Mouse (Mus musculus) layer of hippocampus, adult 11-12 months (tissue): Measurements from ENCODE around the gene Pacsin1.
"Not testable (repeated sequence)": the region's sequence is repeated elsewhere in the genome, so short reads cannot be mapped to it uniquely, and the experiment has no call there.

Experiments
- DNase-seq: peaks from one replicate; pipeline ENCODE4 v3.0.0; 2022; ENCODE audit warnings: low spot score

Gene Pacsin1

DNA sequence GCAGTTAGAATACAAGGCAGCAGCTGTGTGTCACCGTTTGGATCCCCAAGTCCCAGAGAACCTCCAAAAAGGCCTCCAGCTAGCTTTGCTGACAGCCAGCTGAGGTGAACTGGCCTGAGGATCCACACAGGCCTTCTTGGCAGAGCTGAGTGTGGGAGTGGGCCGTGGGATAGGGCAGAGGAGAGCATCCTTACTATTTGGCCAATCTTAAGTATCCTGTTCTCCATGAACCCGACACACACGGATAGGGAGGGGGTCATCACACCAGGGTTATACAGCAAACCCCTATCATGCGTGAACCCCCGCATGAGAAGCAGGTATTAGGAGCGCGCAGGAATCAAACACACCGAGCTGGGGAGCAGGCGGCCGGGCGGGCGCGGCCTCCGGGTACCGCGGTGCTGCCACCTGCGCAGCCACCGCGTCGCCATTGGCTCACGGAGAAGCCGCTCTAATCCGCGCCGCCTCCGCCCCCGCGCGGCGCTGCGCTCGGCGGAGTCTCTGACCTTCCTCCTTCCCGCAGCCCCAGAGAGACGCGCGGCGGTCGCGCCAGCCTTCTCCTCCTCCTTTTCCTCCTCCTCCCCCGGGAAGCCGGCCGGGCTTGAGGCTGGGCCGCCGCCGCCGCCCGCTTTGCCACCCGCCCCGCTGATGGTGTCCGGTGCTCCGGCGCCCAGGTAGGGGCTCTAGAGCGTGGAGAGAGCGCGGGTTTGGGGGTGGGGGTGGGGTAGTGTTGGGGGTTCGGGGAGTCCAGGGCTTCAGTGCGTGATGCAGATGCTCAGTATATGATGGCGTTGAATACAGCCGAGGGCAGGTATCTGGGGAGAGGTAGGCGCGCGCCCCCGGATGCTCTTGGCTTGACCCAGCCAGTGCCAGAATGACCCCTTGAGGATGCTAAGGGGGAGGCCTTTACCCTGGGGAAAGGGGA, at the start of gene Pacsin1:
TSS of gene Pacsin1 (plus strand) at position 421 of the 922 bp plus-strand sequence.
- peak; percentile 77 for DNase-seq

DNA sequence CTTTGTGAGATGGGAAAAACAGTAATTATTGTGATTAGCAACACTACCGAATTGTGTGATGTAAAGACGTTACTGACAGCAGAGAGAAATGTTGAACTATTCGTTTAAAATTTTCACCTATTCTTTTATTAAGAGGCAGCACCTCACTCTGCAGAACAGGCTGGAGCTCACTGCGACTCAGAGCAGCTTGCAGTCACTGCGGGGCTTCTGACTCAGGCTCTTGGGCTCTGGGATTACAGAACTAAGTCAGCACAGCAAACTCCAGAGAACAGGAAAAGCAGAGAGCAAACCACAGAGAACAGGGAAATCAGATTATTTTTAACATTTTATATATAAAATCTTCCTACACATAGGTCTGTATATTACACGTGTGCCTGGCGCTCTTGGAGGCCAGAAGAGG, 45.7 kb upstream of the Pacsin1 start:
- no peak for DNase-seq

DNA sequence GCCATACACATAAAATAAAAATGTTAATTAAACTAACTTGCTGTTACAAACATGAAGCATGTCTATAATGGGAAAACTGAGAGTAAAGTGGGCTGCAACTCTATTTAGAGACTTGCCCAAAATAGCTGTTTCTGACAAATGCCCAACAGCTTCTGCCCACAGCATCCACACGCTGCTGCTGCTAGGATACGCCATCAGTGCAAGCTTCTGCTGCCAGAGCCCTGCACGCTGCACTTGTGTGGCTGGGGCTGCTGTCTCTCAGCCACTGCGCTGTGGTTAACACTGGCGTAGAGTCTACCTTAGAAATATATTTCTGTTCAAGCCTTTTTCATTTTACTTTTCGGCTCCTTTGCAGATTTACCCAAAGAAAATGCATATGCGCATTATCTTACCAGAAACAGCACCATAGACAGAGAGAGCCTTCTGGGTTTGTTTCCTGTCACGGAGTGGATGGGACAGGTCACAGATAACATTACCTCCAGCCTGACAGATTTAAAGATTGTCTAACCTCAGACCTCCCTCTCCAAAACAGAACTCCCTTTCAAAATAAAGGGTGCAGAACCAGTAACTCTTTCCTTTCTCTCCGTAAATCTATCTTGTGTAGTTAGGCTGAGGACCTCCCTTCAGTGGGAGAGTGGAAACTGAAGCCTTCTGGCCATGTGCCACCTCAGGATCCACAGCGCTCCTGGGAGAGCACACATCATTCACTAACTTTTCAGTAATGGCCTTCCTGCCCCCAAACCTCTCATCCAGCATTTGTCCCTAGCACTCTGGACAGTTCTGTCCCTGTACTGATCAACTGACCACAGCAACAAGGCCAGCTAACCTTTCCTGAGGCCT, 44.4 kb upstream of the Pacsin1 start:
- peak; percentile 77 for DNase-seq

- no peak for DNase-seq
Observed at GRCm38 (mm10) chr17:27611519-27611884, 43.8 kb upstream of the Pacsin1 start.

DNA sequence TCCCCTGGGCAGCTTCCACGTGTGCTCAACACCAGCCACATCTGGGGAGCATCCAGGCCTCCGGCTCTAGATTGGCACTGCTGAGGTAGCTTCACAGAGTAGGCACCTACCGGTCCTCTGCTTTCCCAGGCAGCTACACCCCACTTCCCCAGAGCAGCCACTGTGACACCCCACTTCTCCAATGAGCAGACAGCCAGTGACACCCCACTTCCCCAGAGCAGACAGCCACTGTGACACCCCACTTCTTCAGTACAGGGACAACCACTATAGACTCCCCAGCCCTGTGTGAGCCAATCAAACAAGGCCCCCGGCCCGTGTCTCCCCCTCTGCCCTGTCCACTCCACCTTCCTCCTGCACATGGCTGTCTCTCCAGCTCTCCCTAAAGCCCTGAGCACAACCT, 43.3 kb upstream of the Pacsin1 start:
- no peak for DNase-seq

DNA sequence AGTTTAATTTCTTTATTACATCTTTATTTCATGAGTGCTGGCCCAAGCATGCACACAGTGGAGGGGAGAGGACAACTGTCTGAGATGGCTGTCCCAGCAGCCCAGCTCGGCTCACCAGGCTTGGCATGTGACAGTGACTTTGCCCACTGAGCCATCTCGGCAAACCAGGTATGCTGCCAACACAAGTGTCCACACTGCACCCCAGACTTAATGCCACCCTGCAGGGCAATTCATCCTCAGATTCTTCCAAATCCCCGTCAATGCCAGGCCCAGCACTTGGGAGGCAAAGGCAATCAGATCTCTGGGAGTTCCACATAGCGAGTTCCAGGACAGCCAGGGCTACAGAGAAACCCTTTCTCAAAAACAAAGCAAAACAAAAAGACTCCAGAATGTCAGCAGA, 42.3 kb upstream of the Pacsin1 start:
- DNase-seq, result no peak

- no peak for DNase-seq
Observed at GRCm38 (mm10) chr17:27615388-27615787, 39.9 kb upstream of the Pacsin1 start.

GRCm38 (mm10) chr17:27621161-27621560, 34.1 kb upstream of the Pacsin1 start:
- no peak for DNase-seq

GRCm38 (mm10) chr17:27621705-27622531, 33.4 kb upstream of the Pacsin1 start:
- DNase-seq, result no peak

DNA sequence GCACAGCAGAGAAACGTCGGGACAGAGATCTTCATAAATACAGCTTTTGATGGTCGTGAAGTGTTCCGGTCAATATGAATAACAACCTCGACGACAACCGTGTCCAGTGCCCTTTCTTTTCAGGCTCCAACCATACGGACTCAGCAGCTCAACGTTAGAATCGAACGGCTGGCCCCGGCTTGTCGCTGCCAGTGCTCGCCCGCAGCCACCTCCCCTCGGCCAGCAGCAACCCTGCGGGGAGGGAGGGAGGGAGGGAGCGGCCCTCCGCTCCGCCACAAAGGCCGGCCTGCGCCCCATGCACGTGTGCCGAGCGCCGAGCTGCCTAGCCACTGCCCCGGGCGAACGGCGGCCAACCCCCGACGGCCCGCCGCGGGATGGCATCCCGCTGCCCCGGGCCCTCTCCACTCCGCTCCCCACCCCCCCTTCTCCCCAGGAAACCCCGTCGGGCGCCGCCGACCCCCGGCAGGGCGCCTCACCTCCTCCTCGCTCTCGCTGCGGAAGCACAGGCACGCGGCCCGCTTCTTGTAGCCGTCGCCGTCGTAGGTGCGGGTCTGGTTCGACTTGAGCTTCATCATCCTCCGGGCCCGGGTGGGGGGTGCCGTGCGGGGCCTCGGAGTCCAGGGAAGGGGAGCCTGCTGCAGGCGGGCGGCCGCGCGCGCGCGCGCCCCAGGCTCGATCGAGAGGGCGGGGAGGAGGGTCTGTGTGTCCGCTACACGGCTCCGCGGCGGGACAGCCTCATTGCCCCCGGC, 32.5 kb upstream of the Pacsin1 start:
- no peak for DNase-seq

DNA sequence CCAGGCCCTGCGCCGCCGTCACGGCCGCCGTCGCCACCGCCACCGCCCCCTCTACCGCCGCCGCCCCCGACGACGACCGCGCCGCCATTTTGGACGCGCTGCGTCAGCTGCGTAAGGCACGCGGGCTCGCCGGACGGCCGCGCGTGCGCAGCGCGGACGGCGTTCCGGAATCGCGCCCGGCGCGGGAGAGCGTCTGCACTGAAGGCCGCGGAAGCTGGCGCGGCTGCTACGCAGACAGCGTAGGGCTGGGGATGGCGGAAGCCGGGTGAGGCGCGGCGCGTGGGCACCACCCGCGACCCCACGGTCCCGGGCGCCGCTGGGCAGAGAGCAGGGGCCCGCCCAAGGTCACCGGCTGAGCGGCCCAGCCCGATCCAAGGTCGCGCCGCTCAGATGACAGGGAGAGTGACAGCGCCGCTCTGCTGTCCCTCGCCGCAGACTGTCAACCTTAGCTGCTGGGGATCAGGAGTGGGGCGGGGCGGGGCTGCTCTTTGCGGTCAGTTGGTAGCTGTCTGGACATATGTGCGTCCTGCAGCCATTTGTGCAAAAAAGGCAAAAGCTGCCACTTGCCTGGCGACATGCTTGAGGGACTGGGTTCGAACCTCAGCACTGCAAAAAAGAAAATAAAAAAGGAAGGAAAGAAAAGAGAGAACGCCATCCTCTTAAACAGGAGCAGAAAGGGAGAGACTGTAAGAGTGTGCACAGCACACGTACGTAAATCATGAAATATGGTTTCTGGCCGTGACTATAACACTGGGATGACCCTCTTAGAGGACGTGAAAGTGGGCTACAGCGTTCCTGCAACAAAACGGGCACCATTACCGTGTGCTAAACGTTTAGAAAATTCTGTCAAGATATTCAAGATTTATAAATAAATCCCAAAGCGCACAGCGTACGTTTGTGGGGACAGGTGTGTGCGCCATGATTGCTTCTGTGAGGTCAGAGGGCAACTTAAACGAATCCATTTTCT, 31.7 kb upstream of the Pacsin1 start, which contains the start of gene Nudt3:
TSS of gene Nudt3 (minus strand) at position 136 of the 967 bp plus-strand sequence.
- DNase-seq, result peak; percentile 88

DNA sequence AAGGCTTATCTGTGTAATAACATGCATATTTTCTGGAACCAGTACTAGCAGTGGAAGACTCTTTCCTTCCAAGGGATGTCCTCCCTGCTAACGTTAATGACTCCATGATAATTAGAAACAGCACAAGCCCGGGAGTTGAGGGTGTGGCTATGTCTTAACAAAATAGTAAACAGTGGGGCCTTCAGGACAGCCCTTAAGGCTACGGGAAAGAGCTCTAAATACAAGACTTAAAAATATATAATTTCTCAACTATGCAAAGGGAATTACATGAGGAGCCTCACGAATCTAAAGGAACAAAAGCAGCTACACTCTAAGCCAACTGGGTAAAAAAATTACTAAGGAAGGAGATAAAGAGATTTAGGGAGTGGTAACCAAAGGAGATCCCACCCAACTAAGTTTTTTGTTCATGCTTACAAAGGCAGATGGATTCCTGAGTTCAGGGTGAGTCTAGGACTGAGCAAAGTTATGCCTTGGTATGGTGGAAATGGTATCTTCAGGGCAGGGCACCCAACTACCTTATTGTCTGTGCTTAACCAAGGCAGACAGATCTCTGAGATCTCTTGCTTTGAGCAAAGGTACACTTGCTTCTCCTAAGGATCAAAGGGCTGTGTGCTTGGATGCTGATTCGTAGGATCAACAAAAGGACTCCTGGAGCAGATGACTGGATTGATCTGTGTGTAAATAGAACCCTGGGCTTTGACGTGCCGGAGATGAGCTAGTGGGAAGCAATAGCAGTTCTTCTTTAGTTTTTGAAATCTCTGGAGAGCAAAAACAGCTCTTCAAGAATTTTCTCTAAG, 29.7 kb upstream of the Pacsin1 start:
- no peak for DNase-seq

DNA sequence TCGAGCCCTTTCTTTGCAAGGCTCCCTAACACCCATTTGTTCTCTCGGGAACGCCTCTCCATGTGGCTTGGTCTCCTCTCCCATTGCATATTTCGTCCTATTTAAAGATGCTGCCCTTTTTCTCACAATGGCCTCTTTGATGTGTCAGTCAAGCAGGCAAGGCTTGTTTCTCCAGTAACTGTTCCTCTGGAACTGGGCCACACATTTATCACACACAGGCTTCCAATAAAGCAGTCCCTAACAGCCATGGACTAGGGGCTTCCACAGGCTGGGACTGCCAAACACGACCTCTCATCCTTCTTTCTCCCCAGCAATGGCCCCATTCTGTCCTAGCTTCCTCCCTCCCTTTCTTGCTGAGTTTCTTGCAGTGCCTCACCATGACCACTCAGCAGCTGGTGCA, 28.6 kb upstream of the Pacsin1 start:
- no peak for DNase-seq

- no peak for DNase-seq
Observed at GRCm38 (mm10) chr17:27627451-27627850, 27.9 kb upstream of the Pacsin1 start.

DNA sequence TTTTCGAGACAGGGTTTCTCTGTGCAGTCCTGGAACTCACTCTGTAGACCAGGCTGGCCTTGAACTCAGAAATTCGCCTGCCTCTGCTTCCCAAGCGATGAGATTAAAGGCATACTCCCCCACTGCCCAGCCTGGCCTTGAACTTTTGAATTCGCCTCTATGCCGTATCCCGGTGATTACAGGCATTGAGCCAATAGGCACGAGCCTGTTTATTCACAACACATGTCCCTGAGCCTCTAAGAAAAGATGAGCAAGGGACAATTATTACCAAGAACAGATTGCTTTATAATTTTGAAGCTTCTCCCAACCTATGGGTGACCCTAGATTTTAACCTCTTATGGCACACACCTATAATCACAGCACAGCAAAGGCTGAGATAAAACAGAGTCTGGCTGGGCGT, 26.9 kb upstream of the Pacsin1 start:
- no peak for DNase-seq

DNA sequence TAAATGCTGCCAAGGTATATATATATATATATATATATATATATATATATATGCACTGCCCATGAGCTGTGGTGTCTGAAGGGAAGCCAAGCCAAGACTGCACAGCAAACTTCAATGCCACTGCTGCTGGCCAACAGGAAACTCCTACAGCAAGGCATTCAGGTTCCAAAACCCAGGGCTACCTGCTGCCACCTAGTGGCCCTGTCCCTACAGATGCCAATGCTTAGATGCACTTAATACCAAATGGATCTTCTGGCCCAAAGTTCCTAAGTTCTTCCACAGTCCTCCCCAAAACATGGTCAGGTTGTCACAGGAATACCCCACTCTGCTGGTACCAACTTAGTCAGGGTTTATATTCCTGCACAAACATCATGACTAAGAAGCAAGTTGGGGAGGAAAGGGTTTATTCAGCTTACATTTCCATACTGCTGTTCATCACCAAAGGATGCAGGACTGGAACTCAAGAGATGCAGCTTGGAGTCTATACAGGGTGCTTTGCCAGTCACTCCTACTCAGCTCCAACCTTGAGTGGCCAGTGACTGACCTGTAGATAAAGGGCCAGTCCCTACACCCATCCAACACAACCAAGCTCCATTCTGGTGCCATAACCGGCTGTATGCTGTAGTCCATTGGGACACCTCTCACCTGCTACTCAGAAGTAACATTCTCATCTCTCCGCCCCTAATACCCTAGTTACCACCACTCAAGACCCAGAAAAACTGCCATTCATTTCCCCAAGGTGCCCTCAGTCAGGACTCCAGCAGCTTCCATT, 25.9 kb upstream of the Pacsin1 start:
- peak; percentile 91 for DNase-seq

DNA sequence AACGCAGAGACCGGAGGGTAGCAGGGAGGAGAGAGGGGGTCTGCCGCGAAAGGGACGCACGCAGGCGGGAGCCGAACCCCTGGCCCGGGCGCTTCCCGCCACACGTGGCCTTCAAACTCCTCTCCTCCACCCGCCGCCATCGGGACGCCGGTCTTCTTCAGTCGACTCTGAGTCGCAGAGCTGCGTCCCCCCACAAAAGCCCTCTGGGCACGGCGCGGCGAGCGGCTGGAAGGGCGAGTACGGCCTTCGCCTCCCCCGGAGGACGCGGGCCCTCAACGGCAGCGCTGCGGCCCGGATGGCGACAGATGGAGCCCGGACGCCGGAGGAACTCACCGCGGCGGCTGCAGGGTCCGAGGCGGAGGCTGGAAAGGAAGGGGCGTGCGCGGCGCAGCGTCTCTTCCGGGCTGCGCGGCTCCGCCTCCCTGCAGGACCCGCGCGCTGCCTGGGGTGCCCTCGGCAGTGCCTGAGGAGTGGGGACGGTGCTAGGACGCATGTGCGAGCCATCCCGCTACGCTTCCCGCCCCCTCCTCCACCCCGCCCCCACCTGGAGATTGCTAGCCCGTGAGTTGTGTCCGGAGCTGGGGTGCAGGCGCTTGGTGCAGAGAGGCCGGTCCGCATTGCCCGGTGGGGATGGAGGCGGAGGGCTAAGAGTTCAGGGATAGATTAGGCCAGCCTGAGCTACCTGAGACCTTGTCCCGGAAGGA, 20.3 kb upstream of the Pacsin1 start, which contains the start of gene RPS10-NUDT3:
TSS of gene RPS10-NUDT3 (minus strand) at position 352 of the 704 bp plus-strand sequence.
- peak; percentile 88 for DNase-seq

- DNase-seq, result not testable (repeated sequence)
Observed at GRCm38 (mm10) chr17:27635575-27635903, 19.8 kb upstream of the Pacsin1 start.
